ENCODE assay signal across 26 mouse cellular contexts in the genomic region with DNA sequence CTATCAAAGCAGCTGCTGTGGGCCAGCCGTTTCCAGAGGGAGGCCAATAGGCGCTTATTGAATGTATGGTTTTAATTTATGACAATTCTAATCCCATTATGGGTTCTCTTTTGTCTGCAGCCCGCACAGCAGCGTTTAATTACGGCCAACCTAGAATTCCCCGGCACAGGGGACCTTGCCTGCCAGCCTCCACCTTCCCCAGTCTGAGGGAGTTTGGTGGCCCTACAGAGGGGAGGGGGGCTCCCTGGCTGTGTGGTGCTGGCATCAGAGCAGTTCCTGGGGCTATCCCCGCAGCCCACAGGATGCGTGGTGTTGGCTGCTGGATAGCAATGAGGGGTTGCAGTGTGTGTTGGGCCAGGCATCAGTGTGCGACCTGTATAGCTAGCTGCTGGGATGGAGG. TPM values are rescaled to one million over a fixed set of nuclear protein-coding genes. Genes with fewer than 3 reads are reported as not detected.
A peak's percentile ranks its signal among the peaks of the same experiment; 100 is the strongest.
DNase-seq lines count a peak whose midpoint lies in the region; ATAC-seq and TF ChIP-seq lines count a peak whose summit lies in the region.
"Had no signal": no experiment of that assay in that cellular context is flagged by ENCODE, and none has a peak within 500 bp of the region (broad histone marks: within the 10 kb centered on the region; RNA-seq: fewer than 3 reads in every experiment).

No protein-coding gene starts in this region.

- no peaks in the 10 kb centered on the region for H3K36me3 ChIP-seq in forebrain, embryonic 10.5 days (replicated peaks)
- H3K36me3 ChIP-seq in forebrain, embryonic 15.5 days = no peaks in the 10 kb centered on the region
- no peaks in the 10 kb centered on the region for H3K36me3 ChIP-seq in hindbrain, embryonic 16.5 days (ENCODE audit: control insufficient read depth, insufficient read depth, low read length)
- no peaks in the 10 kb centered on the region for H3K36me3 ChIP-seq in hindbrain, postnatal 0 days (ENCODE audit: insufficient read depth, low read length)
- H3K36me3 ChIP-seq in E14TG2a.4 (ENCODE audit: insufficient read depth, low read length) = no peaks in the 10 kb centered on the region
- H3K36me3 ChIP-seq in limb, embryonic 11.5 days (ENCODE audit: control insufficient read depth, insufficient read depth, low read length) = no peaks in the 10 kb centered on the region
- H3K36me3 ChIP-seq: heart, embryonic 13.5 days; limb, embryonic 13.5 days; liver, embryonic 12.5 days had no signal

- H3K27me3 ChIP-seq in forebrain, embryonic 10.5 days (ENCODE audit: poor library complexity, severe bottlenecking) = peaks cover 60% of the 10 kb centered on the region; the same call in 1 of the 2 replicates
- H3K27me3 ChIP-seq in forebrain, embryonic 15.5 days = peaks cover 7% of the 10 kb centered on the region
- no peaks in the 10 kb centered on the region for H3K27me3 ChIP-seq in hindbrain, embryonic 16.5 days (replicated peaks; ENCODE audit: control insufficient read depth, insufficient read depth, low read length)
- no peaks in the 10 kb centered on the region for H3K27me3 ChIP-seq in hindbrain, postnatal 0 days (ENCODE audit: insufficient read depth, low read length)
- H3K27me3 ChIP-seq in E14TG2a.4 (ENCODE audit: insufficient read depth, low read length) = 0 out of 2 replicates have a peak, but pooled peaks cover under 1% of the 10 kb centered on the region
- no peaks in the 10 kb centered on the region for H3K27me3 ChIP-seq in limb, embryonic 11.5 days (ENCODE audit: control insufficient read depth, insufficient read depth, low read length)

- H3K4me1 ChIP-seq in forebrain, embryonic 10.5 days = peaks cover 31% of the 10 kb centered on the region
- H3K4me1 ChIP-seq in forebrain, embryonic 15.5 days = no peaks in the 10 kb centered on the region
- H3K4me1 ChIP-seq in hindbrain, embryonic 16.5 days (ENCODE audit: control insufficient read depth, insufficient read depth, low read depth, low read length) = peaks cover 3% of the 10 kb centered on the region; the same call in 1 of the 2 replicates
- no peaks in the 10 kb centered on the region for H3K4me1 ChIP-seq in hindbrain, postnatal 0 days (ENCODE audit: insufficient read depth, low read length)
- H3K4me1 ChIP-seq in E14TG2a.4 (replicated peaks; ENCODE audit: low read depth, low read length) = peaks cover 40% of the 10 kb centered on the region
- H3K4me1 ChIP-seq in limb, embryonic 11.5 days (ENCODE audit: control insufficient read depth, insufficient read depth, low read length) = peaks cover 10% of the 10 kb centered on the region; the same call in 1 of the 2 replicates
- H3K4me1 ChIP-seq: heart, embryonic 13.5 days had no signal

- H3K4me2 ChIP-seq in forebrain, embryonic 15.5 days (replicated peaks) = no peak overlapping the region
- no peak overlapping the region for H3K4me2 ChIP-seq in hindbrain, embryonic 16.5 days (ENCODE audit: low read length)
- H3K4me2 ChIP-seq in hindbrain, postnatal 0 days (ENCODE audit: low read depth, low read length) = no peak overlapping the region
- H3K4me2 ChIP-seq in limb, embryonic 11.5 days (ENCODE audit: low read depth, severe bottlenecking) = no peak overlapping the region
- H3K4me2 ChIP-seq: heart, embryonic 13.5 days; limb, embryonic 13.5 days; liver, embryonic 12.5 days had no signal

- no peak for DNase-seq in forebrain, embryonic 10.5 days (ENCODE audit: extremely low spot score, low spot score)
- DNase-seq in hindbrain, postnatal 0 days (ENCODE audit: low spot score) = no peak
- peak; percentile 48 for DNase-seq in limb, embryonic 11.5 days (ENCODE audit: low spot score)
- no peak for DNase-seq in frontal cortex, postnatal 14 days (ENCODE audit: low spot score in 2 of 2)
- DNase-seq in kidney, adult 11 months = no peak
- DNase-seq: adrenal gland, postnatal 14 days; cerebellum, adult 2 months; cerebellum, postnatal 25 days; embryo, embryonic 11 days; gastrocnemius, postnatal 25 days; heart, adult 2 months; kidney, adult 8-10 months; kidney, postnatal 10 days; lung, adult 18-20 months; lung, postnatal 10 days; right cerebral cortex, adult 18-20 months; right cerebral cortex, postnatal 4 days; thymus, postnatal 25 days had no signal

- no peak overlapping the region for H3K4me3 ChIP-seq in forebrain, embryonic 10.5 days
- H3K4me3 ChIP-seq in forebrain, embryonic 15.5 days = no peak overlapping the region
- no peak overlapping the region for H3K4me3 ChIP-seq in hindbrain, embryonic 16.5 days (ENCODE audit: low read length)
- no peak overlapping the region for H3K4me3 ChIP-seq in hindbrain, postnatal 0 days (ENCODE audit: low read length)
- H3K4me3 ChIP-seq in E14TG2a.4 (replicated peaks; ENCODE audit: low read length) = peak overlapping the region; percentile 43; the same call in 1 of the 2 replicates
- H3K4me3 ChIP-seq in limb, embryonic 11.5 days (ENCODE audit: low read depth, low read length) = no peak overlapping the region
- H3K4me3 ChIP-seq: heart, adult 2 months; heart, embryonic 13.5 days; layer of hippocampus, adult 2 months; limb, embryonic 13.5 days; liver, embryonic 12.5 days had no signal

- WGBS in forebrain, embryonic 10.5 days = 34% methylated on average over 9 of the region's 9 CpGs
- 14% methylated on average over 9 of the region's 9 CpGs for whole genome bisulfite sequencing in forebrain, embryonic 15.5 days
- WGBS in hindbrain, embryonic 16.5 days = 28% methylated on average over 9 of the region's 9 CpGs
- 34% methylated on average over 9 of the region's 9 CpGs for WGBS in hindbrain, postnatal 0 days
- WGBS in limb, embryonic 11.5 days = 16% methylated on average over 9 of the region's 9 CpGs

- no peak overlapping the region for H3K9ac ChIP-seq in forebrain, embryonic 15.5 days (replicated peaks)
- H3K9ac ChIP-seq in hindbrain, embryonic 16.5 days (ENCODE audit: low read depth, low read length) = no peak overlapping the region
- no peak overlapping the region for H3K9ac ChIP-seq in hindbrain, postnatal 0 days (replicated peaks; ENCODE audit: low read length)
- H3K9ac ChIP-seq in limb, embryonic 11.5 days (ENCODE audit: low read length) = no peak overlapping the region
- H3K9ac ChIP-seq: heart, embryonic 13.5 days; limb, embryonic 13.5 days; liver, embryonic 12.5 days had no signal

- H3K27ac ChIP-seq in forebrain, embryonic 10.5 days = peak overlapping the region; percentile 27
- no peak overlapping the region for H3K27ac ChIP-seq in forebrain, embryonic 15.5 days (replicated peaks)
- H3K27ac ChIP-seq in hindbrain, embryonic 16.5 days (ENCODE audit: low read depth, low read length) = no peak overlapping the region
- no peak overlapping the region for H3K27ac ChIP-seq in hindbrain, postnatal 0 days
- no peak overlapping the region for H3K27ac ChIP-seq in limb, embryonic 11.5 days (replicated peaks; ENCODE audit: low read depth, low read length)
- H3K27ac ChIP-seq: heart, adult 2 months; heart, embryonic 13.5 days; layer of hippocampus, adult 2 months; limb, embryonic 13.5 days; liver, embryonic 12.5 days had no signal

- ATAC-seq in forebrain, embryonic 15.5 days (replicated peaks) = no peak
- 0 out of 2 replicates have a peak, but pooled peaks have one; percentile 32 for ATAC-seq in hindbrain, embryonic 16.5 days
- no peak; the same call in 1 of the 2 replicates for ATAC-seq in hindbrain, postnatal 0 days
- peak; percentile 6; the same call in 1 of the 2 replicates for ATAC-seq in limb, embryonic 11.5 days (ENCODE audit: insufficient number of reproducible peaks, low FRiP score, low TSS enrichment, low read depth)
- ATAC-seq: forebrain, embryonic 14.5 days; liver, embryonic 12.5 days had no signal

- no peak for TF ChIP-seq CTCF in hindbrain, postnatal 0 days (IDR thresholded peaks at IDR 0.05; ENCODE audit: low read depth)
- no peak for TF ChIP-seq CTCF in E14TG2a.4 (conservative IDR thresholded peaks at IDR 0.05; ENCODE audit: low read length)

- H3K9me3 ChIP-seq in forebrain, embryonic 10.5 days = no peaks in the 10 kb centered on the region
- H3K9me3 ChIP-seq in forebrain, embryonic 15.5 days = no peaks in the 10 kb centered on the region
- H3K9me3 ChIP-seq in hindbrain, embryonic 16.5 days (ENCODE audit: control insufficient read depth, low read length) = no peaks in the 10 kb centered on the region
- H3K9me3 ChIP-seq in hindbrain, postnatal 0 days (ENCODE audit: low read length) = no peaks in the 10 kb centered on the region
- no peaks in the 10 kb centered on the region for H3K9me3 ChIP-seq in E14TG2a.4 (ENCODE audit: low read length)
- H3K9me3 ChIP-seq in limb, embryonic 11.5 days (ENCODE audit: control insufficient read depth, low read length) = no peaks in the 10 kb centered on the region
- H3K9me3 ChIP-seq: heart, embryonic 13.5 days; limb, embryonic 13.5 days; liver, embryonic 12.5 days had no signal

RNA-seq across cellular contexts. Expression of gene Fbxo2, which starts 24.1 kb away (rescaled TPM):
- polyA plus RNA-seq in forebrain, embryonic 10.5 days (2016; fragmentation: Nextera tagmentation; extraction: Ambion mirVana) = 0.97 and 1.4 TPM in 2 replicates
- polyA plus RNA-seq in forebrain, embryonic 15.5 days (2015; fragmentation: Nextera tagmentation; extraction: Ambion mirVana) = 4.5 and 4.7 TPM in 2 replicates
- polyA plus RNA-seq in hindbrain, embryonic 16.5 days (2015; fragmentation: Nextera tagmentation; extraction: Ambion mirVana) = 24.9 and 31.1 TPM in 2 replicates
- total RNA-seq in hindbrain, postnatal 0 days (2014; rRNA removed) = 25.5 and 39.8 TPM in 2 replicates
- polyA plus RNA-seq in hindbrain, postnatal 0 days (2015; fragmentation: Nextera tagmentation; extraction: Ambion mirVana) = 45.6 and 49.9 TPM in 2 replicates
- 0.58 and 1.0 TPM in 2 replicates for polyA plus RNA-seq in limb, embryonic 11.5 days (2014; fragmentation: Nextera tagmentation; extraction: Ambion mirVana)

RNA-seq across cellular contexts. Expression of gene Fbxo44, which starts 24.3 kb away (rescaled TPM):
- 33.4 and 34.4 TPM in 2 replicates for polyA plus RNA-seq in forebrain, embryonic 10.5 days (2016; fragmentation: Nextera tagmentation; extraction: Ambion mirVana)
- 60.7 and 64.6 TPM in 2 replicates for polyA plus RNA-seq in forebrain, embryonic 15.5 days (2015; fragmentation: Nextera tagmentation; extraction: Ambion mirVana)
- 104 and 114 TPM in 2 replicates for polyA plus RNA-seq in hindbrain, embryonic 16.5 days (2015; fragmentation: Nextera tagmentation; extraction: Ambion mirVana)
- 199 and 200 TPM in 2 replicates for total RNA-seq in hindbrain, postnatal 0 days (2014; rRNA removed)
- 118 and 122 TPM in 2 replicates for polyA plus RNA-seq in hindbrain, postnatal 0 days (2015; fragmentation: Nextera tagmentation; extraction: Ambion mirVana)
- polyA plus RNA-seq in limb, embryonic 11.5 days (2014; fragmentation: Nextera tagmentation; extraction: Ambion mirVana) = 10.4 and 12.2 TPM in 2 replicates

RNA-seq across cellular contexts. Expression of gene Fbxo6, which starts 32.6 kb away (rescaled TPM):
- 8.4 and 10.4 TPM in 2 replicates for polyA plus RNA-seq in forebrain, embryonic 10.5 days (2016; fragmentation: Nextera tagmentation; extraction: Ambion mirVana)
- 15.6 and 18.0 TPM in 2 replicates for polyA plus RNA-seq in forebrain, embryonic 15.5 days (2015; fragmentation: Nextera tagmentation; extraction: Ambion mirVana)
- 20.3 and 22.9 TPM in 2 replicates for polyA plus RNA-seq in hindbrain, embryonic 16.5 days (2015; fragmentation: Nextera tagmentation; extraction: Ambion mirVana)
- 23.7 and 36.3 TPM in 2 replicates for total RNA-seq in hindbrain, postnatal 0 days (2014; rRNA removed)
- 23.8 and 24.0 TPM in 2 replicates for polyA plus RNA-seq in hindbrain, postnatal 0 days (2015; fragmentation: Nextera tagmentation; extraction: Ambion mirVana)
- polyA plus RNA-seq in limb, embryonic 11.5 days (2014; fragmentation: Nextera tagmentation; extraction: Ambion mirVana) = 11.0 and 11.5 TPM in 2 replicates

RNA-seq across cellular contexts. Expression of gene Draxin, which starts 54.1 kb away (rescaled TPM):
- 1.6 and 2.2 TPM in 2 replicates for polyA plus RNA-seq in forebrain, embryonic 10.5 days (2016; fragmentation: Nextera tagmentation; extraction: Ambion mirVana)
- polyA plus RNA-seq in forebrain, embryonic 15.5 days (2015; fragmentation: Nextera tagmentation; extraction: Ambion mirVana) = 21.2 TPM in 2 replicates
- polyA plus RNA-seq in hindbrain, embryonic 16.5 days (2015; fragmentation: Nextera tagmentation; extraction: Ambion mirVana) = 12.0 and 14.9 TPM in 2 replicates
- 42.3 and 44.9 TPM in 2 replicates for total RNA-seq in hindbrain, postnatal 0 days (2014; rRNA removed)
- polyA plus RNA-seq in hindbrain, postnatal 0 days (2015; fragmentation: Nextera tagmentation; extraction: Ambion mirVana) = 7.2 TPM in 2 replicates
- 2.0 and 2.5 TPM in 2 replicates for polyA plus RNA-seq in limb, embryonic 11.5 days (2014; fragmentation: Nextera tagmentation; extraction: Ambion mirVana)
- total RNA-seq: gastrocnemius, postnatal 25 days had no signal

RNA-seq across cellular contexts. Expression of gene Mad2l2, which starts 54.4 kb away (rescaled TPM):
- polyA plus RNA-seq in forebrain, embryonic 10.5 days (2016; fragmentation: Nextera tagmentation; extraction: Ambion mirVana) = 61.8 and 64.5 TPM in 2 replicates
- polyA plus RNA-seq in forebrain, embryonic 15.5 days (2015; fragmentation: Nextera tagmentation; extraction: Ambion mirVana) = 123 and 127 TPM in 2 replicates
- 98.0 and 105 TPM in 2 replicates for polyA plus RNA-seq in hindbrain, embryonic 16.5 days (2015; fragmentation: Nextera tagmentation; extraction: Ambion mirVana)
- total RNA-seq in hindbrain, postnatal 0 days (2014; rRNA removed) = 39.9 and 56.5 TPM in 2 replicates
- 99.7 and 102 TPM in 2 replicates for polyA plus RNA-seq in hindbrain, postnatal 0 days (2015; fragmentation: Nextera tagmentation; extraction: Ambion mirVana)
- 91.8 and 104 TPM in 2 replicates for polyA plus RNA-seq in limb, embryonic 11.5 days (2014; fragmentation: Nextera tagmentation; extraction: Ambion mirVana)

Comparison
In these comparisons a context has a peak if more than half of its experiments do, and no peak if none do; other contexts are left out.
1. ATAC-seq: peak in hindbrain, embryonic 16.5 days (single experiment) and limb, embryonic 11.5 days (single experiment); none in forebrain, embryonic 15.5 days (single experiment) and hindbrain, postnatal 0 days (single experiment).